Mouse (Mus musculus): Measurements from ENCODE around the gene Tex44. TPM values are rescaled to one million over a fixed set of nuclear protein-coding genes. Genes with fewer than 3 reads are reported as not detected.

The Tex44 gene
- total and polyA plus RNA-seq, 3 experiments, result 0.16 TPM; not detected in 2

GRCm38 (mm10) chr1:86399322-86399721 is 26.8 kb upstream of the Tex44 start:
- Histone ChIP-seq H3K27me3 (ENCODE audit: insufficient read depth, low read length) (peaks cover 3% of the 10 kb centered on the region; the same call in 1 of the 2 replicates), H3K9me3 (replicated peaks) (no peaks in the 10 kb centered on the region), H3K4me3 (ENCODE audit: low read depth, low read length) (no peak overlapping the region), H3K4me1 (ENCODE audit: insufficient read depth, low read depth, low read length) (peaks cover 35% of the 10 kb centered on the region), H3K36me3 (replicated peaks) (no peaks in the 10 kb centered on the region)
- no peak for ATAC-seq (ENCODE audit: extremely low read depth, insufficient number of reproducible peaks, low FRiP score, poor library complexity, severe bottlenecking)
- TF ChIP-seq GATA2 (IDR thresholded peaks at IDR 0.05; ENCODE audit: borderline replicate concordance, low read depth, low read length) (no peak), CTCF (IDR thresholded peaks at IDR 0.05; ENCODE audit: low read depth, low read length) (no peak), GATA1 (IDR thresholded peaks at IDR 0.05; ENCODE audit: borderline replicate concordance, low read length) (no peak), POLR2AphosphoS5 (IDR thresholded peaks at IDR 0.05; ENCODE audit: insufficient replicate concordance, low read depth, low read length) (no peak), TAL1 (conservative IDR thresholded peaks at IDR 0.05; ENCODE audit: low read depth, low read length) (no peak)
- peak; percentile 26 for DNase-seq (ENCODE audit: low spot score)

GRCm38 (mm10) chr1:86400096-86400754 is 25.9 kb upstream of the Tex44 start:
- H3K9me3 ChIP-seq (replicated peaks), result peaks cover 5% of the 10 kb centered on the region
- TF ChIP-seq CTCF (IDR thresholded peaks at IDR 0.05; ENCODE audit: low read depth, low read length), result no peak
- TF ChIP-seq TAL1 (conservative IDR thresholded peaks at IDR 0.05; ENCODE audit: low read depth, low read length), result no peak
- peaks cover 35% of the 10 kb centered on the region for H3K4me1 ChIP-seq (ENCODE audit: insufficient read depth, low read depth, low read length)
- H3K27me3 ChIP-seq (ENCODE audit: insufficient read depth, low read length), result peaks cover 3% of the 10 kb centered on the region; the same call in 1 of the 2 replicates
- DNase-seq (ENCODE audit: low spot score) (no peak), ATAC-seq (ENCODE audit: extremely low read depth, insufficient number of reproducible peaks, low FRiP score, poor library complexity, severe bottlenecking) (no peak)
- H3K36me3 ChIP-seq (replicated peaks), result no peaks in the 10 kb centered on the region
- H3K4me3 ChIP-seq (ENCODE audit: low read depth, low read length), result no peak overlapping the region; the same call in 1 of the 2 replicates

GRCm38 (mm10) chr1:86404834-86405233 is 21.3 kb upstream of the Tex44 start:
- peaks cover 5% of the 10 kb centered on the region for H3K9me3 ChIP-seq (replicated peaks)
- DNase-seq (ENCODE audit: low spot score) (no peak), ATAC-seq (ENCODE audit: extremely low read depth, insufficient number of reproducible peaks, low FRiP score, poor library complexity, severe bottlenecking) (no peak)
- H3K4me3 ChIP-seq (ENCODE audit: low read depth, low read length), result no peak overlapping the region
- no peaks in the 10 kb centered on the region for H3K36me3 ChIP-seq (replicated peaks)
- peaks cover 19% of the 10 kb centered on the region for H3K4me1 ChIP-seq (ENCODE audit: insufficient read depth, low read depth, low read length)
- TF ChIP-seq GATA2 (IDR thresholded peaks at IDR 0.05; ENCODE audit: borderline replicate concordance, low read depth, low read length) (no peak), GATA1 (IDR thresholded peaks at IDR 0.05; ENCODE audit: borderline replicate concordance, low read length) (no peak), POLR2AphosphoS5 (IDR thresholded peaks at IDR 0.05; ENCODE audit: insufficient replicate concordance, low read depth, low read length) (no peak), TAL1 (conservative IDR thresholded peaks at IDR 0.05; ENCODE audit: low read depth, low read length) (no peak), CTCF (IDR thresholded peaks at IDR 0.05; ENCODE audit: low read depth, low read length) (peak; percentile 86)
- peaks cover 19% of the 10 kb centered on the region for H3K27me3 ChIP-seq (ENCODE audit: insufficient read depth, low read length)

- peaks cover 5% of the 10 kb centered on the region; the same call in 1 of the 2 replicates for H3K4me1 ChIP-seq (ENCODE audit: insufficient read depth, low read depth, low read length)
- TF ChIP-seq GATA1 (IDR thresholded peaks at IDR 0.05; ENCODE audit: borderline replicate concordance, low read length) (no peak), GATA2 (IDR thresholded peaks at IDR 0.05; ENCODE audit: borderline replicate concordance, low read depth, low read length) (no peak), TAL1 (conservative IDR thresholded peaks at IDR 0.05; ENCODE audit: low read depth, low read length) (no peak), CTCF (IDR thresholded peaks at IDR 0.05; ENCODE audit: low read depth, low read length) (no peak), POLR2AphosphoS5 (IDR thresholded peaks at IDR 0.05; ENCODE audit: insufficient replicate concordance, low read depth, low read length) (no peak)
Observed at GRCm38 (mm10) chr1:86406313-86406712, 19.8 kb upstream of the Tex44 start.

GRCm38 (mm10) chr1:86406914-86407313 is 19.2 kb upstream of the Tex44 start:
- no peak for ATAC-seq (ENCODE audit: extremely low read depth, insufficient number of reproducible peaks, low FRiP score, poor library complexity, severe bottlenecking)
- TF ChIP-seq TAL1 (conservative IDR thresholded peaks at IDR 0.05; ENCODE audit: low read depth, low read length) (no peak), CTCF (IDR thresholded peaks at IDR 0.05; ENCODE audit: low read depth, low read length) (no peak), POLR2AphosphoS5 (IDR thresholded peaks at IDR 0.05; ENCODE audit: insufficient replicate concordance, low read depth, low read length) (no peak), GATA2 (IDR thresholded peaks at IDR 0.05; ENCODE audit: borderline replicate concordance, low read depth, low read length) (no peak), GATA1 (IDR thresholded peaks at IDR 0.05; ENCODE audit: borderline replicate concordance, low read length) (no peak)

More at GRCm38 (mm10) chr1:86406313-86406712, 19.8 kb upstream of the Tex44 start:
- Histone ChIP-seq H3K27me3 (ENCODE audit: insufficient read depth, low read length) (peaks cover 24% of the 10 kb centered on the region), H3K9me3 (replicated peaks) (peaks cover 5% of the 10 kb centered on the region), H3K36me3 (replicated peaks) (no peaks in the 10 kb centered on the region), H3K4me3 (ENCODE audit: low read depth, low read length) (no peak overlapping the region)
- ATAC-seq (ENCODE audit: extremely low read depth, insufficient number of reproducible peaks, low FRiP score, poor library complexity, severe bottlenecking) (no peak), DNase-seq (ENCODE audit: low spot score) (no peak)

GRCm38 (mm10) chr1:86408515-86408914 is 17.6 kb upstream of the Tex44 start:
- TF ChIP-seq GATA2 (IDR thresholded peaks at IDR 0.05; ENCODE audit: borderline replicate concordance, low read depth, low read length) (no peak), GATA1 (IDR thresholded peaks at IDR 0.05; ENCODE audit: borderline replicate concordance, low read length) (no peak), POLR2AphosphoS5 (IDR thresholded peaks at IDR 0.05; ENCODE audit: insufficient replicate concordance, low read depth, low read length) (no peak), CTCF (IDR thresholded peaks at IDR 0.05; ENCODE audit: low read depth, low read length) (no peak), TAL1 (conservative IDR thresholded peaks at IDR 0.05; ENCODE audit: low read depth, low read length) (no peak)
- no peak overlapping the region for H3K4me3 ChIP-seq (ENCODE audit: low read depth, low read length)
- H3K9me3 ChIP-seq (replicated peaks), result peaks cover 5% of the 10 kb centered on the region
- H3K4me1 ChIP-seq (ENCODE audit: insufficient read depth, low read depth, low read length), result peaks cover 5% of the 10 kb centered on the region; the same call in 1 of the 2 replicates
- no peaks in the 10 kb centered on the region for H3K36me3 ChIP-seq (replicated peaks)
- ATAC-seq (ENCODE audit: extremely low read depth, insufficient number of reproducible peaks, low FRiP score, poor library complexity, severe bottlenecking), result no peak
- peaks cover 24% of the 10 kb centered on the region for H3K27me3 ChIP-seq (ENCODE audit: insufficient read depth, low read length)
- DNase-seq (ENCODE audit: low spot score), result no peak

More at GRCm38 (mm10) chr1:86406914-86407313, 19.2 kb upstream of the Tex44 start:
- Histone ChIP-seq H3K4me3 (ENCODE audit: low read depth, low read length) (no peak overlapping the region), H3K36me3 (replicated peaks) (no peaks in the 10 kb centered on the region), H3K9me3 (replicated peaks) (peaks cover 5% of the 10 kb centered on the region), H3K27me3 (ENCODE audit: insufficient read depth, low read length) (peaks cover 27% of the 10 kb centered on the region), H3K4me1 (ENCODE audit: insufficient read depth, low read depth, low read length) (peaks cover 5% of the 10 kb centered on the region; the same call in 1 of the 2 replicates)
- no peak for DNase-seq (ENCODE audit: low spot score)
